Mouse (Mus musculus) small intestine, adult 2 months (tissue): Measurements from ENCODE around the gene Pip4k2a.

Experiments
- CTCF ChIP-seq: fragments of 200-500 bp; IDR thresholded peaks from 2 replicates; pipeline ENCODE4 v1.5.1; 2012; ENCODE audit warnings: low read depth, mild to moderate bottlenecking, control low read depth, inconsistent platforms, low read length, moderate library complexity, mixed read lengths; ENCODE audit not compliant: insufficient replicate concordance, insufficient read length; ENCODE audit errors: extremely low read depth
- POLR2A ChIP-seq: fragments of 200-500 bp; IDR thresholded peaks from 2 replicates; pipeline ENCODE4 v1.6.1; 2012; ENCODE audit warnings: low read depth, mild to moderate bottlenecking, control low read depth, inconsistent platforms, low read length, moderate library complexity

GRCm38 (mm10) chr2:18963286-18964040, 34.5 kb downstream of the Pip4k2a start:
- no peak for TF ChIP-seq POLR2A
- no peak for TF ChIP-seq CTCF
